Mouse (Mus musculus): Measurements from ENCODE around the gene Fat1.

The Fat1 gene

DNA sequence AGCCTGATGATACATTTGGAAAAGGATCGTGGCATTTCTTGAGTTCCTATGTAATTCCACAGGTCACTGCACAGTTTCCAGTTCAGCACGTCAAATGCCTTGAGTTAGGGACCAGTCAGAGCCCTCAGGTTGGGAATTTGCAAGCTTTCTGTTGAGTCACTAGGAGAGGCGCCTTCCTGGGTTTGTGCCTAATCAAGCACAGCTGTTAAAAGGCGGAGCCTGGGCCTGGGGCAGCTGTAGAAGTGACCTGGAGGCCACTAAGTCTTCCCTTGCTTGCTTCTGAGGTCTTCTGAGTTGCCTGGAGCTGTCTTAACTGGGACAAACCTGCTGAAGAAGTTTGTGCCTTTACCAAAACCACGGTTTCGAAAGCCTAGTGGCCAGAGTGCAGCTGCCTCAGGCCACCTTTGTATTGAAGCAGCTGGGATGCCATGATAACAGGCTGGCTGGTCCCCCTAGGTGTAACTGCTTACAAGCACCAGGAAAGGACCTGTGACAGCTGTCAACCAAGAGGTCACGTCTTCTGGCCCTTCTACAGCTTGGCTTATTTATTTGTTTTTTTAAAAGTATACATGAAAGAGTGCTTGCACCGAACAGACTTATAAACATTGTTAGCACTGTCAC is 66.4 kb downstream of the Fat1 start:
- peak in 1 of 2 experiments; percentile 35 for DNase-seq (ENCODE audit: inconsistent age in 2 of 2, low spot score in 1 of 2)

DNA sequence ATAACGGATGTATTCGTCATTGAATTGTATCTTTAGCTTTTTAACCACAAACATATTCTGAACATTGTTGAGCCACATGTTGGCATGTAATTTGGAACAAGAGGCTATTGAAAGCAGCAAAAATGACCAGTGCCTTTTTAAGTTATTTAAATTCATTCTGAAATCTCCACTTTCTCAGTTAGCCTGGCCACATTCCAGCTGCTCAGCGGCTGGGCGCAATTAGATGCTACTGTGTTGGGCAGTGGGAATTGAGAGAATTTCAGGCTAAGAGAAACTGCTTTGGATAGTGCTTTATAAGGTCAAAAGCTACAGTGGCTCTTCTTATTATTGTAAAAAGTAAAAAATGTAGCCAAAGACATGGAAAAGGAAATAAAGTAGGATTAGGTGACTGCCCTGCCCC is 67.4 kb downstream of the Fat1 start:
- no peak for DNase-seq (ENCODE audit: inconsistent age in 2 of 2, low spot score in 1 of 2)

DNA sequence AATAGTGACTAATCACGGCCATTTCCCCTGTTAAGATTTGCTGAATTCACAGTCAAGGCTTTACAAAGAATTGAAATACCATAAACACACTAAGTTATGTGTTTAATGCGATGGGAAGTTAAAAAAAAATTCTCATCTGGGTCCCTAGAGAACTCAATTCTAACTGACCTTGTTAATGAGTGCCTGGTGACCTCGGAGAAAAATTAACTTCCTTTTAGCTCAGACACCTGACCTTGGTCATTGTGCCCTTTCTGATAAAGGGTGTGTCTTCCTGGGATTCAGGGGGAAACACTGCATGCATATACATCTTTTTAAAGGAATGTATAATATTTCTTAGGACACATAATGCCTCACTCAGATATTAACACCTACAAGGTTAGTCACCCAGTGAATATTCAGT is 68.8 kb downstream of the Fat1 start:
- DNase-seq (ENCODE audit: inconsistent age in 2 of 2, low spot score in 1 of 2) = peak in 1 of 2 experiments; percentile 62

DNA sequence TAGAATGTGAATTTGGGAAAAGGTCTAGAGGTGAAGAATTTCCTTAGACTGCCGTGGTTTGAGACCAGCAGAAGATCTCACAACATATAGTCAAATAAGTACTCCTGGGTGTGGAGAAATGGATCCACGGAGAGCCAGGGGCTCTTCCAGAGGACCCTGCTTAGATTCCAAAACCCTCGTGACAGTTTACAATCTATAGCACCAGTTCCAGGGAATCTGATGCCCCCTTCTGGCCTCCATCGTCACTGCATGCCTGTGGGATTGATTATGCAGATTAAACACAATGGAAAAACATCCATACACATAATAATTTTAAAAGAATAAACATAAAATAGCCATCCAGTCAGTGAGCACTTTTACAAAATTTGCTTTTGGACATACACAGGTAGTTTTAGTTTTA is 75.4 kb downstream of the Fat1 start:
- peak; percentile 37 to 86 for DNase-seq (ENCODE audit: inconsistent age in 2 of 2, low spot score in 1 of 2)

DNA sequence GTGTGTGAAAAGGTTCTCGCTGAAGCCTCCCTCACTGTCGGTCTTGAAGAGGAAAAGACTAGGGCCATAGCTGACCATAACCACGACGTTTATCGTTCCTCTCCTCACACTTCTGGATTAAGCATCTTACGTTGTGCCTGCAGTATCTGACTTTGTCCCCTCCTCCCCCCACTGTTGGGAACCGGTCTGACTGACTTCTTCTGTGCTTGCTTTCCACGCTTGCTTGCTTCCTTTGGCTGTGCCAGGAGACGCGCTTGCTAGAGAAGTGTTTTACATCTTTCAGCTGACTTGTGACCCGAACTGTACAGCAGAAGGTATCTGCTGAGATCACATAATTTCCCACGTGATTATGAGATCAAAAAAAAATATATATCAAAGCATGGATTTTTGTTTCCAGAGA is 76.5 kb downstream of the Fat1 start:
- no peak for DNase-seq (ENCODE audit: inconsistent age in 2 of 2, low spot score in 1 of 2)

DNA sequence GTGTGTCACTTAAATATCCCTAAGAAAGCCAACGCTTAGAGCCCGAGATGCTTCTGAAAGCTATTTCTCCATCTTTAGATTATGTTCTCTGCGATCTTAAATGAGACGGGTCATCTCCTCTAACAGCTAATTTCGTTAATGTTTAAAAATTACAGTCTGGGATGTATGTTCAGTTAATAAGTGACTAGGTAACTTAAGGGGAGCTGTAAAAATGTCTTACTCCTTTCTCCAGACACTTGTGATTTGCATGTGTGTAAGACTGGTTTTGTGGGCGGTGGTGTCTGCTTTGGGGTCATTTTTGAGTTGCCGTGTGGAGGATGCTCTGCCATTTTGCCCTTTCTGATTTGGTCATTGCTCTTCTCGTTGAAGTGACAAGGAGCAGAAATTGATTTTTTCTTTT is 78.6 kb downstream of the Fat1 start:
- no peak for DNase-seq (ENCODE audit: inconsistent age in 2 of 2, low spot score in 1 of 2)

DNA sequence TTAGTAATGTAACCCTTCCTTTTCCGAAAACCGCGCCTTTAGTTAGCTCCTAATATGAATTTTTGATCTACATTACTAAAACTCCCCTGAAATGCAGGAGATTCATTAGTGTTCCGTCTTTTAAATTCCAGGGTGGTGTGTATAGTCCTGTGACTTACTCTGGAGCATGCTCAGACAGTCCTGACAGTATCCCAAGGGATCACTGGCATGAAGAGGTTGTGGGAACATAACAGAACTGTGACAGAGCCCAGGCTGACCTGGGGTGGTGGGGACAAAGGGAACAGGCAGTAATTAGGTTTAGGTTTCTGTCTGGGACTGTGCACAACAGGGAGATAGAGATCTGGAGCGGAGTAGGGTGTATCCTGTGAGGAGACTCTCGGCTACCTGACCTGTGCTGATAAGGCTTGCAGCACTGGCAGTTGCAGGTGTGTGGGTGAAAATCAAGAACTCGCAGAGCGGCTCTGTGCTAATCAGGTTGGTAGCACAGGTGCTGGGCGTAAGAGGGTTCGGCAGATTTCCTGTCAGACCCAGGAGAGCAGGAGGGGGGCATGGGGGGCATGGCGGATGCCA is 79.3 kb downstream of the Fat1 start:
- DNase-seq (ENCODE audit: inconsistent age in 2 of 2, low spot score in 1 of 2) = no peak

DNA sequence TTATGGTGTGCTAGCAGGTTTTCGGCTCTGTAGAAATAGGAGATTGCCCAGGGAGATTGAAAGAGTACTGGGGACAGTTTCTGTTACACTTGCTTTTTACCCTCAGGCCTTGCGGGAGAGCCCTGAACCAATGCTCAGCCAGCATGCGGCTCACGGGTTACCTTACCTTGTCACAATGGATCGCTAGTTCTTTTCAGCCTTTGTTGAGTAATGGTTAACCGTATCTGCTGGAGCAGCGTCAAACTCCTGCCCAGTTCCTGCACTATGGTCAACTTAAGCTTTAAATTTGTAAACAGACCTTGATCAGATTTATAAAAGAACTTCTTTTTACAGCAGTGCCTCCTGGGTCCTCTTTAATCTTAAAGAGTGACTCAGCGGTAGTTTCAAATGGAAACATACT is 80.6 kb downstream of the Fat1 start:
- no peak for DNase-seq (ENCODE audit: inconsistent age in 2 of 2, low spot score in 1 of 2)

DNA sequence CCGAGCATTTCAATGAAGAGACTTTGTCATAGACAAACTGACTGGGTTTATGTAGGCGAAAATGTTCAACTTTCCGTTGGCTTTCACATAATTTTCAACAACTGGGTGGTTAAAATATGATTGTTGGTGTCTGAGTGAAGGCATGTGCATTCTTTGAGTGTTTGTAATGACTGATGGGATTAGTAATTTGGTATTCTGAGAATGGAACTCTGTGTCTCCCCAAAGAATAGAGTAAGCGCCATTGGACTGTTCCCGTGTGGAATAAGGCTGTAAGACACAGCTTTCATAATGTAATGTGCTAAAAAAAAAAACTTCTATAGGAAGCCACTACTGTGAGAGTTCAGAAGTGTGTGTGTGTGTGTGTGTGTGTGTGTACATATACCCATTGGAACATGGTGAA is 84.0 kb downstream of the Fat1 start:
- no peak for DNase-seq (ENCODE audit: inconsistent age in 2 of 2, low spot score in 1 of 2)

DNA sequence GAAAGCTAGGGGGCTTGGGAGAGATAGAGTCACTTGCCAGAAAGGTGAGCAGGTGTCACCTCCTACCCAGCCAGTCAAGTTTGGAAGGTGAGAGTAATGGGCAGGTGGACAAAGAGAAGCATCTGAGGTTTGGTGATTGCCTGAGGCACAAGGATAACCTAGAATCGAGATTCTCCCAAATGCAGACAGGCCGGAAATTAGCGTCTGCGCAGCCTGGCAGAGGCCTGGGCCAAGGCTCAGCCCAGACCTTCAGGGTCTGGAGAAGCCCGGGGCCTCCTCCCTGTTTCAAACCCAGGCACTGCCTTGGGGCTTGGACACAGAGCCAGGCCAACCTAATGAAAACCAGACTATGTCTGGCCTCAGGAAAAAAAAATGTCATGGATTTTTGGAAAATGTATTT is 85.9 kb downstream of the Fat1 start:
- no peak for DNase-seq (ENCODE audit: inconsistent age in 2 of 2, low spot score in 1 of 2)

DNA sequence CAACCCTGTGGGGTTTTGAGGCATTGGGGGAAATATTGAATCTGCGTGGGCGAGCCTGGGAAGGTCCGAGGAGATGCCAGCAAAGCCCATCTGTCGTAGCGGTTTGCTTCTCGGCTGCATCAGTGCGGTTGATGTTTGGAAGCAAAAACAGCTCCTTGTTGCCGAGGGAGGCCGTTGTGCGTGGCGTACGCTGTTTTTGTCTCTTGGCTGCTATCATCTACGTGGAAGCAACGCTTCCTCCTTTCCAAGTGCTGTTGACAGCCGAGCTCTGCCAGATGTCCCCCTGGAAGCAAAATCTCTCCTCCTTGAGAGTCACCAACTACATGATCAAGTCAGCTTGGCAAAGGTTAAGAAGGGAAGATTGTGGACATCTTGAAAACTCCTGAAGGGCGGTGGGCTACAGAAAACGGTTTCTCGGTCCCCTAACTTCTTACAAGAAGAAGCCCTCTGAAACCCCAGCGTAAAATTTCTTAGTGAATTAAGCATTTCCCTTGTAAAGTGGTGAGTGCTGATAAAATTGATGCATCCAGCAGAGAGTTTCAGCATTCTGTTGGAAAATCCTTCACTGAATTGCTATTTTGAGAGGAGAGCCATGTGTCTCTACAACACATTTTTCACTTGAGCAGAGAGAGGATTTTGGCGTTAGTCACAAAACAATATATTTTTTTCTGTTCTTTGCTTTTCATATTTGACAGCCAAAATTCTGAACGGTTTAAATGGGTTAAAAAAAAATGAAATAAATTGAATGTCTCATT is 86.8 kb downstream of the Fat1 start:
- DNase-seq (ENCODE audit: inconsistent age in 2 of 2, low spot score in 1 of 2) = no peak

DNA sequence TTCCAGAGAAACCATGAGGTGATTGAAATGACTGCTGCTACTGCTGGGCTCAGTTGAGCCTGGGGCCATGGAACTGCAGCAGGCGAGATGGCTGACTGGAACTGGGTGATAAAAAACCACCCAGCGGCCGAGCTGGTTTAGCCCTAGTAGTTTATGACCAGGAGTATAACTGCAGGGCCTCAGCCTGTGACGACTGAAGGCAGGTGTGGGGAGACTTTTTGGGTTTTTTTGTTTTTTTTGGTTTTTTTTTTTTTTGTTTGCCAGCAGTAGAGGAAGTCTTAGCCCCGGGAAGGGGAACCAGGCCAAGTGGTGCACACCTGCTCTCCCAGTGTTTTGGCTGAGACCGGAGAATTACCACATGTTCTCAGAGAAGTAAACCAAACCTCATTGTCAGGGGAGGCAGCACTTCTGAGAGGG is 92.8 kb downstream of the Fat1 start:
- no peak for DNase-seq (ENCODE audit: inconsistent age in 2 of 2, low spot score in 1 of 2)

DNA sequence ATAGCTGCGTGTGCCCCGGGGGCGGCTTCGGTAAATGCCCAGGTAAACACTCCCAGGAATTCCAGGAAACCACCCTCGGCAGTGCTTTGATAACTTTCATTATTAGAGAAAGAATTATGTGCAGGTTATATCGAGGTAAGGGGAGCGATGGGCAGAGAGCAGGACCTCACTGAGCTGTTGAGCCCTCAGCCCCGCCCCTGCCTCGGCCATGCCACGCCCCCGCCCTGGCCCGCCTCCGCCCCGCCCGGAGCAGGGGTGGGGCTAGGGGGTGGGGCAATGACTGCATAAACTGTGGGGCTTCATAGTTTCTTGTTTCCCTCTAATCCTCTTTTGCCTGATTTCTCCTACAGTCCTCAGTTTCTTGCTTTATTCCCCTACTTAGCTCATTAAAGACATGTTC is 103.1 kb downstream of the Fat1 start:
- DNase-seq (ENCODE audit: inconsistent age in 2 of 2, low spot score in 1 of 2) = no peak

DNA sequence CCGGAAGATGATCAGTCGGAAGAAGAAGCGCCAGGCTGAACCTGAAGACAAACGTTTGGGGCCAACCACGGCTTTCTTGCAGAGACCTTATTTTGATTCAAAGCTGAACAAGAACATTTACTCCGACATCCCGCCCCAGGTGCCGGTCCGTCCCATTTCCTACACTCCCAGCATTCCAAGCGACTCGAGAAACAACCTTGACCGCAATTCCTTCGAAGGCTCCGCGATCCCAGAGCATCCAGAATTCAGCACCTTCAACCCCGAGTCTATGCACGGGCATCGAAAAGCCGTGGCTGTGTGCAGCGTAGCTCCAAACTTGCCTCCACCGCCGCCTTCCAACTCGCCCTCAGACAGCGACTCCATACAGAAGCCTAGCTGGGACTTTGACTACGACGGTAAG is 108.9 kb downstream of the Fat1 start:
- no peak for DNase-seq (ENCODE audit: inconsistent age in 2 of 2, low spot score in 1 of 2)

DNA sequence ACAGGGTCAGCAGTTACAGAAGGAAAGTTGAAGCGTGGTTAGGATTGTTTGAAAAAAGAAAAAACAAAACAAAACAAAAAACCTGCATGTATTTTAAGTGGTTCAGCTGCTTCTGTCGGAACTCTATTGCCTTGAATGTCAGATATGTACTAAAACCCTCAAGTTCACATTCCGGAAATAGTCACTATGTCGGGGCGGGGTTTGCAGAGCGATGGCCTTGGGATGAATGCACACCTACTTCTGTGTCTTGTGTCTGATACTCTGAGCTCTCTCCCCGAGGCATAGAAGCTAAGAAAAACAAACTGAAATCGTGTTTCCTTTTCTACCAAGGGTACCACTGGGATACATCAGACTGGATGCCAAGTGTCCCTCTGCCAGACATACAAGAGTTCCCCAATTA is 115.2 kb downstream of the Fat1 start:
- no peak for DNase-seq (ENCODE audit: inconsistent age in 2 of 2, low spot score in 1 of 2)

DNA sequence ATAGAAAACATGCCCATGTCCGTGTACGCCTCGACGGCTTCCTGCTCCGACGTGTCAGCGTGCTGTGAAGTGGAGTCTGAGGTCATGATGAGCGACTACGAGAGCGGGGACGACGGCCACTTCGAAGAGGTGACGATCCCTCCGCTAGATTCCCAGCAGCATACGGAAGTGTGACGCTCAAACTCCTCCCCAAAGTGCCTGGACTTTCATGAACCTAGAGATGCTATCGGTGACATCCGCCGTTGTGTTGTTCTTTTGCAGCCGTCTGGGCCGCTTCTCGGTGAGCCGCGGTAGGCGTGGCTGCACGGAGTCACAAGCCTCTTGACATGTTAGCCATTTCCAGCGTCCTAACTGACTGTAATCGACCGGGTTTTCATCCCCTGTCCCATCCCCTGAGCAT is 116.0 kb downstream of the Fat1 start:
- no peak for DNase-seq (ENCODE audit: inconsistent age in 2 of 2, low spot score in 1 of 2)

DNA sequence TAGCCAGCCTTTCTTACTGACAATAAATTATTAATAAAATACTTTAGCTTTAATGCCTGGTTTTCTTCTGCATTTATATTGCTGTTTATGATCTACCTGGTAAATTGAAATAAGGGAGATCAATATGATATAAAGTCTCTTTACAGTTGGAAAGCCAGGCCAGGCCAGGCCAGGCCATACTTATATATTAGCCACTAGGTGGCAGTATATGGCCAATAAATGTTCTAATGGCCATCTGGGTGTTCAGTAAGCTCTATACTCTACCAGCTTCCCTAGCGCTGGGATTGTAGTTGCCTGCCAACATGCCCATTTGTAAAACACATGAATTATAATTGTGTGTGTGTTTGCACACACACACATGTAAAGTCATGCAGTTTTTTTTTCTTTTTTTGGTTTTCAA is 117.0 kb downstream of the Fat1 start:
- no peak for DNase-seq (ENCODE audit: inconsistent age in 2 of 2, low spot score in 1 of 2)

DNA sequence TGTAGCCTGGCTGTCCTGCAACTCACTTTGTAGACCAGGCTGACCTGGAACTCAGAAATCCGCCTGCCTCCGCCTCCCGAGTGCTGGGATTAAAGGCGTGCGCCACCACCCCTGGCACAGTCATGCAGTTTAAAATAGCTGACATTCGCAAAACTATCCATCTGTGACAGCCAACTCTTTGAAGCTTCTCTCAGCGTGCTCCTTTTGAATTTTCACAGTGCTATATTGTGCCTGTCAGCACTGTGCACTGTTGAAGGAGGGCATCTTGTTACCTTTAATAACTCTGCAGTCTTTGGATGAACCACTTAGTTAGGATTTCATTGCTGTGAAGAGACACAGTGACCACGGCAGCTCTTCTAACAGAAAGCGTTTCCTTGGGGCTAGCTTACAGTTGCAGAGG is 117.4 kb downstream of the Fat1 start:
- no peak for DNase-seq (ENCODE audit: inconsistent age in 2 of 2, low spot score in 1 of 2)

DNA sequence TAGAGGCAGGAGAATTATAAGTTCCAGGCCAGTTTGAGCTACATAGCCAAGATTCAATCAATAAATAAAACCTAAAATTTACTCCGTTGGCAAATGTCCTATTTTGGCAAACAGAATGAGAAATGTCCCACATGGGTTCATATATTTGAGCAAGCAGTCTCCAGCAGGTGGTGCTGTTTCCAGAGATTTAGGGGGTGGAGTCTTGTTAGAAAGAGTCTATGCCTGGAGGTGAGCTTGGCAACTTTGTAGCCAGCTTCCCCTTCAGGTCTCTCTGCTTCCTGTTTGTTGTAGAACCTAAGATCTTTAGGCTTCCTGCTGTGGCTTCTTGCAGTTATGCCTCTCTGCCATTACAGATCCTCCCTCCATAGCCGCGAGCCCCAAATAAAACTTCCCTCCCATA is 120.3 kb downstream of the Fat1 start:
- peak in 1 of 2 experiments; percentile 15 for DNase-seq (ENCODE audit: inconsistent age in 2 of 2, low spot score in 1 of 2)

DNA sequence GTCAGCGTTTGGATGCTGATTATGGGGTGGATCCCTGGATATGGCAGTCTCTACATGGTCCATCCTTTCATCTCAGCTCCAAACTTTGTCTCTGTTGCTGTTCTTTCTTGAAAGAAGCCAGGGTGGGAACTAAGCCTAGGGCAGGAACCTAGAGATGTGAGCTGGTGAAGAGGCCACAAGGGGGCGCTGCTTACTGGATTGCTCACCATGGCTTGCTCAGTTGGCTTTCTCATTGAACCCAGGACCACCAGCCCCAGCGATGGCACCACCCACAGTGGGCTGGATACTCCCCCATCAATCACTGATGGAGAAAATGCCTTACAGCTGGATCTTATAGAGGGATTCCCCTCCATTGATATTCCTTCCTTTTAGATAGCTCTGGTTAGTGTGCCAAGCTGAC is 121.6 kb downstream of the Fat1 start:
- DNase-seq (ENCODE audit: inconsistent age in 2 of 2, low spot score in 1 of 2) = peak in 1 of 2 experiments; percentile 33

DNA sequence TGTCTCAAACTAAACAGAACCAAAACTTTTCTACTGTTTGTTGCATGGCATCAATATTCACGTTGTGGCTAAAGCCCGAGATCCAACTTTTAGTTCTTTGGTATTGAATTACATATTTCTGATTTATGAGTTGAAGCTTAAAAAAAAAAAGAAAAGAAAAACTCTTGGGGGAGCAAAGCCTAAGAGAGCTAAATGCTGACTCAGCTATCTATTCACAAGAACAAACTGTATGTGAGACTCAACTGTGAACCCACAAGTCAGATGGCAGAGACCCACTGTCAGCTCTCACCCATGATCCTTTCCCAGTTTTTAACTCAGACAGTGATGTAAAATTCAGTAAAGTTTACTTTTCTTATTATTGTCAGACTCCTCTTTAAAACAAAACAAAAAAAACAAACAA is 124.8 kb downstream of the Fat1 start:
- DNase-seq (ENCODE audit: inconsistent age in 2 of 2, low spot score in 1 of 2) = no peak

DNA sequence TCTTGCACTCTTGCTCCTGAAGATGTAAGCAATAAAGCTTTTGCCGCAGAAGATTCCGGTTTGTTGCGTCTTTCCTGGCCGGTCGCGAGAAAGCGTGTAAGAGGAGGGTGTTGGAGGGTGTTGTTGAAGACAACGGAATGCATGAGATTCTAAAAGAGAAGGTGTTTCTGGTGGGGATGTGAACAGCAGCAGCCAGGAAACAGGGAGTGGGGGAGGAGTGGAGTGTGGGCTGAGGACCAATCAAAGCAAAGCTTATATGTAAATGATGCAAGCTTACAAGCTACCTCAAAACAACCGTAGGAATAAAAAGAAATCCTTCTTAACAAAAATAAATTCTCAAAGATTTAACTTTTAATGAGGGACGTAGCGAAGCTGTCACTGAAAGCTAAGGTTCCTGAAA is 127.1 kb downstream of the Fat1 start:
- DNase-seq (ENCODE audit: inconsistent age in 2 of 2, low spot score in 1 of 2) = no peak

All from adrenal gland, adult (tissue).